Mouse (Mus musculus) liver, embryonic 14.5 days (tissue): Measurements from ENCODE around the gene Pih1d1.

Experiments
- CTCF ChIP-seq: IDR thresholded peaks from 2 replicates; pipeline ENCODE4 v1.5.1; 2016; ENCODE audit warnings: antibody characterized with exemption, low read depth, control low read depth
- EP300 ChIP-seq: IDR thresholded peaks from 2 replicates; pipeline ENCODE4 v1.6.1; 2016; ENCODE audit warnings: antibody characterized with exemption, low read depth

- no peak for TF ChIP-seq CTCF
- no peak for TF ChIP-seq EP300
Observed at GRCm38 (mm10) chr7:45163735-45164490, 9.8 kb downstream of the Pih1d1 start, which contains the start of gene Slc17a7.
